Comparison of ENCODE assay signal across 29 mouse cellular contexts in genomic region chr13:54152911-54153310, GRCm38 (mm10). TPM values are rescaled to one million over a fixed set of nuclear protein-coding genes. Genes with fewer than 3 reads are reported as not detected.
A peak's percentile ranks its signal among the peaks of the same experiment; 100 is the strongest.
DNase-seq lines count a peak whose midpoint lies in the region; ATAC-seq lines count a peak whose summit lies in the region.
"Had no signal": no experiment of that assay in that cellular context is flagged by ENCODE, and none has a peak within 500 bp of the region (broad histone marks: within the 10 kb centered on the region; RNA-seq: fewer than 3 reads in every experiment).

No protein-coding gene starts in this region.

- H3K4me2 ChIP-seq in embryonic facial prominence, embryonic 14.5 days (ENCODE audit: low read depth, low read length): no peak overlapping the region
- no peak overlapping the region for H3K4me2 ChIP-seq in midbrain, embryonic 14.5 days (ENCODE audit: low read length)
- H3K4me2 ChIP-seq: heart, embryonic 12.5 days; neural tube, embryonic 13.5 days; stomach, embryonic 15.5 days had no signal

- no peak overlapping the region for H3K27ac ChIP-seq in embryonic facial prominence, embryonic 14.5 days (replicated peaks; ENCODE audit: low read depth, low read length)
- no peak overlapping the region for H3K27ac ChIP-seq in embryonic facial prominence, embryonic 10.5 days (replicated peaks)
- H3K27ac ChIP-seq in midbrain, embryonic 14.5 days (replicated peaks; ENCODE audit: low read depth, low read length): no peak overlapping the region
- H3K27ac ChIP-seq in midbrain, embryonic 10.5 days (replicated peaks): no peak overlapping the region; the same call in 1 of the 2 replicates
- H3K27ac ChIP-seq: heart, adult 2 months; liver, embryonic 14.5 days; macrophage; neural tube, embryonic 13.5 days; stomach, embryonic 15.5 days had no signal

- no peak overlapping the region for H3K9ac ChIP-seq in embryonic facial prominence, embryonic 14.5 days (ENCODE audit: low read depth, low read length)
- no peak overlapping the region for H3K9ac ChIP-seq in midbrain, embryonic 14.5 days (replicated peaks; ENCODE audit: low read length)
- H3K9ac ChIP-seq: heart, embryonic 12.5 days; liver, embryonic 14.5 days; neural tube, embryonic 13.5 days; stomach, embryonic 15.5 days had no signal

- no peak overlapping the region for H3K4me3 ChIP-seq in embryonic facial prominence, embryonic 14.5 days (ENCODE audit: low read depth, low read length)
- H3K4me3 ChIP-seq in embryonic facial prominence, embryonic 10.5 days: no peak overlapping the region
- no peak overlapping the region for H3K4me3 ChIP-seq in midbrain, embryonic 14.5 days (replicated peaks; ENCODE audit: low read depth, low read length)
- no peak overlapping the region for H3K4me3 ChIP-seq in midbrain, embryonic 10.5 days
- H3K4me3 ChIP-seq: heart, adult 2 months; heart, embryonic 12.5 days; myocyte; neural tube, embryonic 13.5 days; stomach, embryonic 15.5 days had no signal

- no peak for ATAC-seq in embryonic facial prominence, embryonic 14.5 days (ENCODE audit: low read depth)
- ATAC-seq in midbrain, embryonic 14.5 days (ENCODE audit: low FRiP score, low TSS enrichment): no peak
- ATAC-seq: forebrain, embryonic 16.5 days; intestine, postnatal 0 days; midbrain, embryonic 16.5 days had no signal

- no peaks in the 10 kb centered on the region for H3K27me3 ChIP-seq in embryonic facial prominence, embryonic 14.5 days (replicated peaks; ENCODE audit: control insufficient read depth, insufficient read depth, low read length)
- no peaks in the 10 kb centered on the region for H3K27me3 ChIP-seq in embryonic facial prominence, embryonic 10.5 days (replicated peaks; ENCODE audit: low read depth, poor library complexity, severe bottlenecking)
- H3K27me3 ChIP-seq in midbrain, embryonic 14.5 days (ENCODE audit: control insufficient read depth, insufficient read depth, low read length): no peaks in the 10 kb centered on the region
- no peaks in the 10 kb centered on the region for H3K27me3 ChIP-seq in midbrain, embryonic 10.5 days (ENCODE audit: low read depth, poor library complexity, severe bottlenecking)
- H3K27me3 ChIP-seq: neural tube, embryonic 13.5 days; stomach, embryonic 15.5 days had no signal

- DNase-seq in embryonic facial prominence, embryonic 14.5 days (ENCODE audit: low spot score): peak; percentile 22
- DNase-seq in embryonic facial prominence, embryonic 10.5 days (ENCODE audit: low spot score): no peak
- DNase-seq in midbrain, embryonic 14.5 days: peak; percentile 39
- no peak for DNase-seq in midbrain, embryonic 10.5 days (ENCODE audit: low spot score)
- peak; percentile 82 for DNase-seq in ZHBTc4 (ENCODE audit: low read depth, low spot score)
- DNase-seq in cerebellum, adult 9-10 months: no peak
- DNase-seq in adrenal gland, adult 8-10 months: no peak
- DNase-seq in thymus, adult 18-20 months: no peak
- DNase-seq: adrenal gland, postnatal 14 days; cerebellum, adult 18-20 months; cerebellum, postnatal 14 days; heart, adult 2 months; kidney, adult 9 months; kidney, postnatal 10 days; lung, adult 2 months; lung, postnatal 10 days; right cerebral cortex, postnatal 25 days; thymus, postnatal 36 days had no signal

- H3K36me3 ChIP-seq in embryonic facial prominence, embryonic 14.5 days (ENCODE audit: control insufficient read depth, insufficient read depth, low read length): no peaks in the 10 kb centered on the region
- no peaks in the 10 kb centered on the region for H3K36me3 ChIP-seq in embryonic facial prominence, embryonic 10.5 days (replicated peaks)
- H3K36me3 ChIP-seq in midbrain, embryonic 14.5 days (ENCODE audit: control insufficient read depth, insufficient read depth, low read length): no peaks in the 10 kb centered on the region
- no peaks in the 10 kb centered on the region for H3K36me3 ChIP-seq in midbrain, embryonic 10.5 days
- H3K36me3 ChIP-seq: heart, embryonic 12.5 days; neural tube, embryonic 13.5 days; stomach, embryonic 15.5 days had no signal

- H3K4me1 ChIP-seq in embryonic facial prominence, embryonic 14.5 days (ENCODE audit: control insufficient read depth, insufficient read depth, low read length): no peaks in the 10 kb centered on the region
- peaks cover 5% of the 10 kb centered on the region for H3K4me1 ChIP-seq in embryonic facial prominence, embryonic 10.5 days
- no peaks in the 10 kb centered on the region for H3K4me1 ChIP-seq in midbrain, embryonic 14.5 days (ENCODE audit: control insufficient read depth, insufficient read depth, low read length)
- peaks cover 21% of the 10 kb centered on the region for H3K4me1 ChIP-seq in midbrain, embryonic 10.5 days
- H3K4me1 ChIP-seq: neural tube, embryonic 13.5 days; stomach, embryonic 15.5 days had no signal

- H3K9me3 ChIP-seq in embryonic facial prominence, embryonic 14.5 days (ENCODE audit: control insufficient read depth, low read length): no peaks in the 10 kb centered on the region
- no peaks in the 10 kb centered on the region for H3K9me3 ChIP-seq in embryonic facial prominence, embryonic 10.5 days
- no peaks in the 10 kb centered on the region for H3K9me3 ChIP-seq in midbrain, embryonic 14.5 days (ENCODE audit: control insufficient read depth, low read length)
- no peaks in the 10 kb centered on the region for H3K9me3 ChIP-seq in midbrain, embryonic 10.5 days (replicated peaks)
- H3K9me3 ChIP-seq: heart, embryonic 12.5 days; neural tube, embryonic 13.5 days; stomach, embryonic 15.5 days had no signal

- WGBS in embryonic facial prominence, embryonic 14.5 days: 45% methylated on average over 7 of the region's 7 CpGs
- 48% methylated on average over 7 of the region's 7 CpGs for WGBS in embryonic facial prominence, embryonic 10.5 days
- 60% methylated on average over 7 of the region's 7 CpGs for WGBS in midbrain, embryonic 14.5 days
- WGBS in midbrain, embryonic 10.5 days: 46% methylated on average over 7 of the region's 7 CpGs

RNA-seq across cellular contexts. Expression of gene Hrh2, which starts 39.0 kb away (rescaled TPM):
- polyA plus RNA-seq in embryonic facial prominence, embryonic 14.5 days (2014; fragmentation: Nextera tagmentation; extraction: Ambion mirVana): 0.12 and 0.31 TPM in 2 replicates
- not detected in 2 replicates for polyA plus RNA-seq in embryonic facial prominence, embryonic 10.5 days (2016; fragmentation: Nextera tagmentation; extraction: Ambion mirVana)
- polyA plus RNA-seq in midbrain, embryonic 14.5 days (2014; fragmentation: Nextera tagmentation; extraction: Ambion mirVana): 0.63 and 0.78 TPM in 2 replicates
- 0.14 and 0.15 TPM in 2 replicates for polyA plus RNA-seq in midbrain, embryonic 10.5 days (2016; fragmentation: Nextera tagmentation; extraction: Ambion mirVana)
- total RNA-seq in adrenal gland, adult 8-10 months (2022): under 1 TPM; 0.10 to 0.48 (median 0.34) TPM
- polyA plus RNA-seq: C2C12; heart, embryonic 12.5 days; limb, embryonic 11.5 days; myocyte had no signal

Comparison
In these comparisons a context has a peak if more than half of its experiments do, and no peak if none do; other contexts are left out.
1. DNase-seq: peak in embryonic facial prominence, embryonic 14.5 days (single experiment), midbrain, embryonic 14.5 days (single experiment) and ZHBTc4 (single experiment); none in embryonic facial prominence, embryonic 10.5 days (single experiment), midbrain, embryonic 10.5 days (single experiment), cerebellum, adult 9-10 months (single experiment), adrenal gland, adult 8-10 months (single experiment) and thymus, adult 18-20 months (0 of 2).